Mouse (Mus musculus) ES-E14 (cell line): ENCODE measurements around the gene Padi6. TPM values are rescaled to one million over a fixed set of nuclear protein-coding genes. Genes with fewer than 3 reads are reported as not detected.

Source experiments
- DNase-seq: peaks from one replicate; pipeline ENCODE4 v3.0.0-alpha.2; 2013; ENCODE audit warnings: low read depth, low spot score
- H3K27ac ChIP-seq: 2 replicates; pipeline ENCODE4 v1.5.1; 2012; ENCODE audit warnings: low read depth, mild to moderate bottlenecking, low read length, moderate library complexity, mixed read lengths; ENCODE audit not compliant: poor library complexity, insufficient read depth, severe bottlenecking
- H3K36me3 ChIP-seq: 2 replicates; pipeline ENCODE4 v1.6.1; 2012; ENCODE audit warnings: mild to moderate bottlenecking, low read length, moderate library complexity, mixed read lengths; ENCODE audit not compliant: control insufficient read depth, poor library complexity, insufficient read depth, severe bottlenecking
- H3K4me1 ChIP-seq, 2 experiments: fragments of 150-350 bp in 1 of 2; sonication (generic) in 1 of 2; 2 replicates each; pipeline ENCODE4 v1.6.1; 2012; ENCODE audit warnings: low read length in 2 of 2, mild to moderate bottlenecking in 1 of 2, mixed read lengths in 1 of 2; ENCODE audit not compliant: control insufficient read depth in 2 of 2, insufficient read depth in 2 of 2, poor library complexity in 1 of 2
- H3K4me3 ChIP-seq, 2 experiments: fragments of 150-350 bp in 1 of 2; sonication (generic) in 1 of 2; 2 replicates each; pipeline ENCODE4 v1.5.1; 2012; ENCODE audit warnings: low read length in 2 of 2, low read depth in 1 of 2, mild to moderate bottlenecking in 1 of 2, mixed read lengths in 1 of 2; ENCODE audit not compliant: insufficient read depth in 1 of 2, poor library complexity in 1 of 2, severe bottlenecking in 1 of 2
- H3K9ac ChIP-seq: 2 replicates; pipeline ENCODE4 v1.6.1; 2012; ENCODE audit warnings: low read depth, mild to moderate bottlenecking, low read length, mixed read lengths; ENCODE audit not compliant: poor library complexity, insufficient read depth, severe bottlenecking
- H3K9me3 ChIP-seq: fragments of 150-350 bp; sonication (generic); 2 replicates; pipeline ENCODE4 v1.6.1; 2012; ENCODE audit warnings: low read depth, mild to moderate bottlenecking, low read length; ENCODE audit not compliant: control insufficient read depth, insufficient read depth
- CHD2 ChIP-seq: IDR thresholded peaks from 2 replicates; pipeline ENCODE4 v1.6.1; 2014; ENCODE audit warnings: mild to moderate bottlenecking, low read depth, low read length, inconsistent platforms
- HCFC1 ChIP-seq: IDR thresholded peaks from 2 replicates; pipeline ENCODE4 v1.6.1; 2012; ENCODE audit warnings: low read length, inconsistent platforms, borderline replicate concordance; ENCODE audit not compliant: insufficient read depth
- MAFK ChIP-seq: IDR thresholded peaks from 2 replicates; pipeline ENCODE4 v1.6.1; 2014; ENCODE audit warnings: mild to moderate bottlenecking, low read depth, low read length, inconsistent platforms; ENCODE audit not compliant: insufficient read depth
- ZC3H11A ChIP-seq: IDR thresholded peaks from 2 replicates; pipeline ENCODE4 v1.6.1; 2012; ENCODE audit warnings: low read depth, mild to moderate bottlenecking, inconsistent platforms, low read length, borderline replicate concordance
- ZNF384 ChIP-seq: IDR thresholded peaks from 2 replicates; pipeline ENCODE4 v1.6.1; 2012; ENCODE audit warnings: low read depth, low read length, inconsistent platforms
- in situ Hi-C, 2 experiments: fragments of 600-800 bp; cut with MboI; formaldehyde crosslinking; loops; one replicate each; pipeline ENCODE4 v1.15.1; 2025; ENCODE audit warnings: low sequenced_read_pairs in 2 of 2, inconsistent platforms in 1 of 2; ENCODE audit not compliant: unreplicated experiment in 2 of 2
- total RNA-seq: library from RNA; depleted of rRNA; stranded (reverse); fragments of 300-350 nt; gene quantifications from 2 replicates; pipeline ENCODE4 v1.2.3, GENCODE M21; 2012

Gene Padi6
- total RNA-seq, 1 experiment = 0.09 TPM

DNA sequence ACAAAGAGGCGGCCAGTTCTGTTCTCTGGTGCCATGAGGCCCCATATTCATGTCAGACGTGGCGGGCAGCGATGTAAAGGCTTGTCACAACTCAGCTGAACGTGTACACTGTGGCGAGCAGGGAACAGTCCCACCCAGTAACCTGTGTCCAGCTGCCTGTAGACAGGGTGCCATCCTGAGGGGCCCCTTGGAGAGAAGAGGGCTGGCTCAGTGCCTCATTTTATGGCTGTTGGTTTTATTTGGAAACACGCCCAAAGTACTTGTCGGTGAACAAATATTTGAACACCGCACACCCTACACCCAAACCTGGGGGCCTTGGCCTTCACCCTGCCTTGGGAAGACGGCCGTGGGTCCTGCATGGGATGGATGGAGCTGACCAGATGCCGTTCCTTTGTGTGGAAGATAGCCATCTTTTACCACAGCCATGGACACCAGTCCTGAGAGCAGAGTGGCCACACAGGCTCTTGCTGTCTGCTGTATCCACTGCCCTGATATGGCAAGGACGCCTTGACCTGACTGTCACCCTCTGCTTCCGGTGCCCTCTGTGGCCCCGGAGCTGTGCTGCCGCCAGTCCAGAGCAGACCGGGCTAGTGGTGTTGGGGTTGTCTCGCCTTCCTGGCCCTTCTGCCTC lies 34.0 kb downstream of the Padi6 start:
- peaks cover 90% of the 10 kb centered on the region for H3K36me3 ChIP-seq
- no peaks in the 10 kb centered on the region for H3K9me3 ChIP-seq
- peaks cover 0 to 30% of the 10 kb centered on the region in 2 experiments; a peak in 3 of 4 replicates for H3K4me1 ChIP-seq
- in situ Hi-C loops = no loop called here
- TF ChIP-seq ZC3H11A (no peak), HCFC1 (no peak), CHD2 (no peak), ZNF384 (no peak), MAFK (no peak)
- no peak for DNase-seq
- H3K27ac ChIP-seq = no peak overlapping the region
- H3K9ac ChIP-seq = no peak overlapping the region
- no peak overlapping the region for H3K4me3 ChIP-seq

DNA sequence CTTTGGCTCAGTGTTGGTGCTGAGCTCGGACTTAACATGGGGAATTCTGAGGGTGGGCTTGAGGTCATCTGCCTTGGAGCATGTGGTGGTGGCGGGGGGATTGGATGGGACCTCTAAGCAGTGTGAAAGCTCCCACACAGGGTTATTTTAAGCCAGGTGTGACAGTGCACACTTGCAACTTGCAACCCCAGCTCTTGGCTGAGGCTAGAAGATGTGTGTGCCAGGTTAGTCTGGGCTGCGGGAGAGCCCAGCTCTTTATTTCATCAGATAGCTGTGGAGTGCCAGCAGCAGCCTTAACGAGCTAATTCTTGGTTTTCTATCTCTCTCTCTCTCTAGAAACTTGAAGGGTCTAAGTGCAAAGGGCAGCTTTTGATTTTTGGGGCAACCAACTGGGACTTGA lies 34.8 kb downstream of the Padi6 start:
- in situ Hi-C loops = no loop called here
- no peak for DNase-seq
- Histone ChIP-seq H3K36me3 (peaks cover 87% of the 10 kb centered on the region), H3K4me1 (peaks cover 0 to 30% of the 10 kb centered on the region in 2 experiments; a peak in 3 of 4 replicates), H3K4me3 (no peak overlapping the region), H3K9me3 (no peaks in the 10 kb centered on the region), H3K27ac (no peak overlapping the region), H3K9ac (no peak overlapping the region)
- no peak for TF ChIP-seq MAFK
- no peak for TF ChIP-seq CHD2
- TF ChIP-seq ZNF384 = no peak

DNA sequence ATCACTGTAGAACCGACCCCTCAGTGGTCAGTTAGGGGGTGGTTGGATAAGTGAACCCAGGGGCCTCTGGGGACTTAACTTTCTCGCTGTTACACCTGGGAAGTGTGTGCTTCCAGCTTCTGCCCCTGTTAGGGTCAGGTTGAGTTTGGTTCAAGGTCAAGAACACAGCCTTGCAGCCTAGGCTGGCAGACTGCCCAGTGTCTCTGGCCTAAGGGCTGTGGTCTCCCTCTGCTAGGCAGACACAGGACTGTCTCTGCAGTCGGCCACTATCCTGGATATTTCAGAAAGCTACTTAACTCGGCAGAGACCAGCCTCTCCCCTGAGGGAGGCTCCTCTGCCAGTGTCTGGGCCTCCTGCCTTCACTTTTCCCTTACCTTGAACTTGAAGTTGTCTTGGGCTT lies 38.3 kb downstream of the Padi6 start:
- H3K9ac ChIP-seq = peak overlapping the region; percentile 13; the same call in 1 of the 2 replicates
- H3K36me3 ChIP-seq = peaks cover 56% of the 10 kb centered on the region
- H3K4me3 ChIP-seq = peak overlapping the region; percentile 83 to 99
- H3K4me1 ChIP-seq = peaks cover 0 to 28% of the 10 kb centered on the region in 2 experiments; a peak in 3 of 4 replicates
- in situ Hi-C loops = no loop called here
- no peaks in the 10 kb centered on the region for H3K9me3 ChIP-seq
- H3K27ac ChIP-seq = peak overlapping the region; percentile 11; the same call in 1 of the 2 replicates
- no peak for DNase-seq
- TF ChIP-seq HCFC1 = no peak
- no peak for TF ChIP-seq MAFK
- no peak for TF ChIP-seq ZC3H11A
- TF ChIP-seq CHD2 = no peak
- no peak for TF ChIP-seq ZNF384

DNA sequence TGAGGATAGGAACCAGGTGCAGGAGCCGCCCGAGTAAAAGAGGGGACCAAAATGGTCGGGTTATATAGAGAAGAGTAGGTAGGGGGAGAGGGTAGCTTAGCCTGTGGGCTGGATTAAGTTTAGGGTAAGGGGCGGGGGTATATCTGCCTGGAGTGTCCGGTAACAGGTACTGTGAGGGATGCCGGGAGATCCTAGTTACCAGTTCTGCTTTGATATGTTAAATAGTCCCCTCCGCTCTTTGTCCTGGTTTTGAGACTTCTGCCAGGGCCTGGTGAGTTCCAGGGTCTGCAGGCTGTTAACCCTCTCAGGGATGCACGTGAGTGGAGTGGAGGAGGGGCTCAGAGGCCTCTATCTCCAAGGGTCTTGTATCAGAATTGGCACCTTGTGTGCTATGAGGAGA lies 38.8 kb downstream of the Padi6 start:
- Histone ChIP-seq H3K4me1 (peaks cover 0 to 27% of the 10 kb centered on the region in 2 experiments; a peak in 2 of 4 replicates), H3K9me3 (no peaks in the 10 kb centered on the region), H3K9ac (peak overlapping the region; percentile 95; the same call in 1 of the 2 replicates), H3K36me3 (peaks cover 51% of the 10 kb centered on the region), H3K4me3 (peak overlapping the region; percentile 83 to 99), H3K27ac (peak overlapping the region; percentile 92; the same call in 1 of the 2 replicates)
- TF ChIP-seq ZNF384 (no peak), MAFK (no peak), HCFC1 (no peak), ZC3H11A (no peak), CHD2 (no peak)
- no peak for DNase-seq
- in situ Hi-C loops = no loop called here
